Mouse (Mus musculus) adrenal gland, adult 18-20 months (tissue): ENCODE data around the gene Pkp1. TPM values are rescaled to one million over a fixed set of nuclear protein-coding genes. Genes with fewer than 3 reads are reported as not detected.

Source experiments
- DNase-seq, 2 experiments: peaks; one replicate each; pipeline ENCODE4 v3.0.0; 2021 to 2022; ENCODE audit warnings: low spot score in 2 of 2
- long read RNA-seq, 2 experiments: library from polyadenylated mRNA; stranded (forward); transcript quantifications; one replicate each; pipeline ENCODE4 v2.0.0; 2021
- total RNA-seq, 2 experiments: library from RNA; stranded (reverse); gene quantifications; 1 replicate in 1 of 2; 2 replicates in 1 of 2; pipeline ENCODE4 v1.2.3; 2021

The Pkp1 gene
- total RNA-seq = not detected
- long read RNA-seq, experiment 1 = 0 reads
- long read RNA-seq, experiment 2 = 0 reads

DNA sequence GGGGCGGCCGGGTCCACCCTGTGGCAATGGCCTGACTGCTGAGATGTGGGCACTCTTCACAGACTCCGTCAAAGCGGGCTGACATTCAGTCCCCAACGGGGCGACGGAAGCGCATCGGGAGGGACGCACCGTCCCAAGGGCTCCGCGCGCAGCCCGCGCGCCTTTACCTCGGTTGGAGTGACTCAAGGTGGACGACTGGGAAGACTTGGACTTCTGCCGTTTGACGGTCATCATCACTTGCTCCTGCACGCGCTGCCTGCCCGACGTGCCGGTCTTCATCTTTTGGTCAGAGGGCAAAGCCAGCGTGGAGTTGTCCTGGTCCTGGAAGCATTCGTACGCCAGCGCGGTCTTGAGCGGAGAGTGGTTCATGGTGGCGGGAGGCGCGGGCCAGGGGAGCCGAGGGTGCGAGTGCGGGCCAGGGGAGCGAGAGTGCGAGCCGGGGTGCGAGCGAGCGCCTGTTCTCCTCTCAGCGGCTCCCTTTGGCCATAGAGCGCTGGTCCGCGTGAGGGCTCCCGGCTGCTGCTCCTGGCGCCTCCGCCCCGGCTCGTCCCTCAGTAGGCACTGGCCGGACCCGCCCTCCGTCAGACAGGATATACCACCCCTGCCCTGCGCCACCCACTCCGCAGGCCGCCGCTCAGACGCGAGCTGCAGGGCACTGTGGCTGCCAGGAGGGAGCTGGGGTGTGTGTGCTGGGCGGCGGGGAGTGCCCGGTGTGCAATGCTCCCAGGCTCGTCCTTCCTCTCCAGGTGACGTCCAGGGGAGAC is at the start of gene Pkp1:
Gene Pkp1, minus strand, starts transcription at position 564 of the 764 bp plus-strand sequence.
- no peak for DNase-seq

DNA sequence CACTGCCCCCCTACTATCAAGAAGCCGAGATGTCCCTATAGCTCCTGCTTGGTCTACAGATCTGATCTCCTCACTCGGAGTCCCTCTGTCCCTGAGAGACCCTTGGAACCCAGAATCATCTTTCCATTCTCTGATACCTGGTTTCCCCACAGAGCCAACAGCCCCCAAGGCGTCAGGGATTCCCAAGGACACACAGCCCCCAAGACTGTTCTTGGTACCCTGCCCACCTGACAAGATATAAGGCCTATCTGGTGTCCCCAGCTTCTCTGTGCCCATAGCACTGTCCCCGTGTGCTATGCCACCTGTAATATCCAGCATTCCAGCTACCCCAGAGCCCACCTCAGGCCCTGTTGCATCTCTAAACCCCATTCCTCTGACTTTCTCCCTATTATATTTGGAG is 48.7 kb upstream of the Pkp1 start:
- no peak for DNase-seq

DNA sequence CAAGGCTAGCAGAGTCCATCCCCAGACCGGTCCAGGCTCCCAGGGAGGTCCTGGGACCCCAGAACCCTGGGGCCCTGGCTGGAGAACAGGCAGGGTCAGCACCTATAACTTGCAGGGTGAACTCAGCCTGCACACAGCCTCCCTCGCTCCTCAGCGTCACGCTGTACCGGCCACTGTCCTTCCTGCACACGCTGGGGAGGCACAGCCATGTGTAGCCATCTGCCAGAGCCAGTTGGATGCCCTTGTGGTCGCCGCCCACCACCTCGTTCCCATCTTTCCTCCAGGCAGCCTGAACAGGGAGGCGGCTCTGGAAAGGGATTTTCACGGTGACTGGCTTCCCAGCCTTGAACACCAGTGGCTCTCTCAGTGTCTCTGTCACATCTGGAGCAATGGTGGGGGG is 45.6 kb upstream of the Pkp1 start:
- DNase-seq = no peak

- DNase-seq = no peak
Observed at GRCm38 (mm10) chr1:135963177-135963576, 44.2 kb upstream of the Pkp1 start.

- no peak for DNase-seq
Observed at GRCm38 (mm10) chr1:135958483-135958882, 39.5 kb upstream of the Pkp1 start.

GRCm38 (mm10) chr1:135948871-135949270 is 29.9 kb upstream of the Pkp1 start:
- DNase-seq = no peak

- no peak for DNase-seq
Observed at GRCm38 (mm10) chr1:135946247-135946646, 27.2 kb upstream of the Pkp1 start.

DNA sequence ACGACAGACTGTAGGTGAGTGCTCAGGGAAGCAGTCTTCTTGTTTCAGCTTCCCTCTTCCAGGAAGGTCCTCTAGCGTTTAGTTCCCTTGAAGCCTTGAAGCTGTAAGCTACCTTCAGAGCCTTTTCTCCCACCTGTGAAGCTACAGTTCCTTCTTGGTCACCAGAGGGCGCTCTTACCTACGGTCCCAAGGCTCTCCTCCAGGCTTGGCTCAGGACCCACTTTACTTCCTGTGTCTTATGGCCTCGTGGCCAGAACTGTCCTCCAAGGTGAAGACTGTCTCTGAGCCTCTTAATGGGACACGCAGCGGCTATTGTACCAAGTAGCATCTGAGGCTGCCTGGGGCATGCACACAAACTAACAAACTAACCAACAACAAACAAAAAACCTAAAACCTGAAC is 26.7 kb upstream of the Pkp1 start:
- peak in 1 of 2 experiments; percentile 26 for DNase-seq

- peak; percentile 57 to 75 for DNase-seq
Observed at GRCm38 (mm10) chr1:135944526-135945259, 25.7 kb upstream of the Pkp1 start.

- DNase-seq = no peak
Observed at GRCm38 (mm10) chr1:135943713-135944112, 24.7 kb upstream of the Pkp1 start.

GRCm38 (mm10) chr1:135942116-135942515 is 23.1 kb upstream of the Pkp1 start:
- DNase-seq = no peak

GRCm38 (mm10) chr1:135941259-135942006 is 22.4 kb upstream of the Pkp1 start:
- no peak for DNase-seq

GRCm38 (mm10) chr1:135936091-135936490 is 17.1 kb upstream of the Pkp1 start:
- no peak for DNase-seq

GRCm38 (mm10) chr1:135933704-135934293 is 14.8 kb upstream of the Pkp1 start:
- DNase-seq = no peak

DNA sequence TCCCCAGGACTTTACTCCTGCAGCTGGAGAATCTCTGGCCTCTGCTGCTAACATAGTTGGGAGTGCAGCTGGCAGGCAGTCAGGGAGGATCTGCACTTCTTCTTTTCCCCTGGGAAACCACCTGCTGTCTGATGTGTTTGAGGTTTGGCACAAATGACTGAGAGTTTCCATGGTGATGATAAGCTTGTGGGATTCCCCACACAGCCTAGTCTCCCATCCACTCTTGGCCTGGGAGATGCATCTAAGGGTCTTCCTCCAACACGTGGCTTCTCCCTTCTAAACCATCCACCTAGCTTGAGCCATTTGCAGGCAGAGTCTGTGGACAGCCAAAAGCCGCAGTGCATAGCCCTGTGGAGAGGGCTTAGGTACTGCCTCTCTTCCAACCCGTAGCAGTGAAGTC is 10.9 kb upstream of the Pkp1 start:
- DNase-seq = no peak

DNA sequence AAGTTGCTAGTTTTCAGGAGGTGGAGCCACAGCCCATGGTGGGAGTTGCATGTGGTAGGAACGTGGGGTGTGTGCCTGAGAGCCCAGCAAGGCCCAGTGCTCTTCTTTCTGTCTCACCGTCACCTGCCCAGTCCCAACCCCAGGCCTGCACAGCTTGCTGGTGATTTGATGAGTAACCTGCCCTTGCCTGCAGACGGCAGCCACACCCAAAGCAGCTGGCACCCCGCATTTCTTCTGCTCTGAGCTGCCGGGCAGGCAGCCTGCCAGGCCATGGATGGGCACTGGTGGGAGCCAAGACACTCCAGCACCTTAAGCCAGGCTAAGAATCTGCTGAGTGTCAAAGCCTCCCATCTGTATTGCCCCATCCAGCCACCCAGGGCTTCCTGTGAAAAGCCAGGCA is 6.8 kb upstream of the Pkp1 start:
- no peak for DNase-seq

GRCm38 (mm10) chr1:135924377-135924994 is 5.5 kb upstream of the Pkp1 start:
- DNase-seq = no peak

DNA sequence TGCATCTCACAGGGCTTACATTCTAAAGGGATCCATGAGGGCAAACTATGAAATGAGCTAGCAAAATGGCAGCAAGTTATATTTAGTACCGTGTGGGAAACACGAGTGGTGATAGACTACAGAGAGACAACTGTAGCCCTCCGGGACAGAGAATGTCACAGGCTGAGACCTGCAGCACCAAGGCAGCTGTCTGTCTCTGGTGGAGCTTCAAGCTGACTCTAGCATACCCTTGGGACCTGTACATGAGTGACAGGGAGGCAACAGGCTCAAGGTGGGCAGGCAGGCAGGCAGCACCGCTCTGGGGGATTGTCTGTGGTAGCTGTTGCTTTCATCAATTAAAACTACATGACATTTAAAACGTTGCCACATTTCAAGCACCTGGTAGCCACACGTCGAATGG is 4.2 kb upstream of the Pkp1 start:
- no peak for DNase-seq

- no peak for DNase-seq
Observed at GRCm38 (mm10) chr1:135917206-135917605, 1.8 kb downstream of the Pkp1 start.

DNA sequence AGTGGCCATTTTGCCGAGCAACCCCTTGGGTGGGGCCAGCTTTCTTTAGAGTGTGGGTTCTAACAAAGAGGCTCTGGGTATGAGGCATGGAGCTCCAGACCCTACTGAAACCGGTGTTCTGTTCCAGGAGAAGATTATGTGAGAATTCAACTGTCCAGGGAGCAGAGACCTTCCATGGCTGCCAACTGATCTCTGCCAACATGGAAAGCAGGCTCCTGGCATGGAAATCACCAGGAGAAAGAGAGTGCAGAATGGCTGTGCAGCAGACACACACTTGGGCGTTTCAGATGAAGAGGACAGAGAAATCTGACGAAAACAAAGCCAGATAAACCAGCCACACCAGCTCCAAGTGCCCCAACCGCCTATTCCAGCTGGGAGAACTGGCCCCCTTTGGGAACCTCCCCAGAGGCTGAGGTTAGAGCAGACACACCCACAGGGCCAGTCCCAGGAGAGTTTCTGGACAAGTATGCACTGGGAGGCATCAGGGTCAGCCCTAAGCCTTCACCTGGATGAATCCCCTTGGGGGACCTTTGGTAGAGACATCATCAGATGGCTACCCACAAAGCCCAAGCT is 2.4 kb downstream of the Pkp1 start:
- DNase-seq = no peak

- DNase-seq = no peak
Observed at GRCm38 (mm10) chr1:135913657-135914056, 5.3 kb downstream of the Pkp1 start.
